Mouse (Mus musculus) heart, postnatal 36 days (tissue): Measurements from ENCODE around the gene Tnfrsf4. TPM values are rescaled to one million over a fixed set of nuclear protein-coding genes. Genes with fewer than 3 reads are reported as not detected.

Experiments
- DNase-seq, 2 experiments: peaks; one replicate each; pipeline ENCODE4 v3.0.0; 2021 to 2022
- intact Hi-C: fragments of 180-260 bp; cut with DNase I; formaldehyde crosslinking; loops from one replicate; pipeline ENCODE4 v1.15.1; 2025
- microRNA-seq, 2 experiments: library from miRNA; unstranded; fragments of <30 nt; microRNA quantifications; one replicate each; pipeline ENCODE4 v1.2.0; 2021; ENCODE audit warnings: borderline number of aligned reads in 2 of 2
- total RNA-seq, 2 experiments: library from RNA; stranded (reverse); gene quantifications; 2 replicates each; pipeline ENCODE4 v1.2.3; 2021

Gene Tnfrsf4
- total RNA-seq, 2 experiments from 2014 or later = 0.27 to 0.39 TPM

GRCm38 (mm10) chr4:156063861-156064509, 50.3 kb downstream of the Tnfrsf4 start:
- intact Hi-C loops = no loop called here
- DNase-seq = no peak

GRCm38 (mm10) chr4:156064510-156064897, 50.9 kb downstream of the Tnfrsf4 start:
- DNase-seq = no peak
- intact Hi-C loops = no loop called here

- intact Hi-C loops = no loop called here
- no peak for DNase-seq
These were observed 51.7 kb downstream of the Tnfrsf4 start for GRCm38 (mm10) chr4:156065156-156065894.

Small RNA genes within 50 kb of the gene (microRNA-seq; reads per million reads assigned to microRNA genes)
- 4.7 to 7.2 reads per million in 2 experiments for gene Mir200a
- 12.8 to 17.3 reads per million in 2 experiments for gene Mir200b
- gene Mir429 = 21.5 to 24.6 reads per million in 2 experiments

Other genes starting within 250 kb of the Tnfrsf4 start
- 1 to 10 TPM; 6.6 to 7.9 TPM for gene Vwa1, start 239.1 kb upstream of the Tnfrsf4 start, total RNA-seq
- 1 to 10 TPM in 1 of 2 experiments, under 1 TPM in 1; 0.64 to 1.3 TPM for gene Tmem88b, start 228.0 kb upstream of the Tnfrsf4 start, total RNA-seq
- gene Ankrd65, start 223.4 kb upstream of the Tnfrsf4 start, total RNA-seq = not detected
- 10 to 100 TPM; 77.8 to 81.1 TPM for gene Mrpl20, start 211.0 kb upstream of the Tnfrsf4 start, total RNA-seq
- gene Ccnl2, start 201.4 kb upstream of the Tnfrsf4 start, total RNA-seq = 10 to 100 TPM; 31.0 to 34.0 TPM
- 100 to 1,000 TPM; 114 to 116 TPM for gene Aurkaip1, start 182.6 kb upstream of the Tnfrsf4 start, total RNA-seq
- 10 to 100 TPM; 27.4 to 33.7 TPM for gene Mxra8, start 174.2 kb upstream of the Tnfrsf4 start, total RNA-seq
- gene Dvl1, start 166.4 kb upstream of the Tnfrsf4 start, total RNA-seq = 10 to 100 TPM; 46.2 to 54.2 TPM
- under 1 TPM; 0.27 to 0.28 TPM for gene Tas1r3, start 150.5 kb upstream of the Tnfrsf4 start, total RNA-seq
- gene Cptp, start 144.4 kb upstream of the Tnfrsf4 start, total RNA-seq = 10 to 100 TPM in 1 of 2 experiments, 1 to 10 TPM in 1; 9.5 to 11.7 TPM
- gene Ints11, start 144.3 kb upstream of the Tnfrsf4 start, total RNA-seq = 10 to 100 TPM; 15.7 to 18.8 TPM
- gene Pusl1, start 122.1 kb upstream of the Tnfrsf4 start, total RNA-seq = 10 to 100 TPM; 12.7 to 13.1 TPM
- 10 to 100 TPM; 12.0 to 12.2 TPM for gene Acap3, start 122.0 kb upstream of the Tnfrsf4 start, total RNA-seq
- gene Ube2j2, start 70.0 kb upstream of the Tnfrsf4 start, total RNA-seq = 10 to 100 TPM; 49.4 to 56.0 TPM
- gene C1qtnf12, start 51.5 kb upstream of the Tnfrsf4 start, total RNA-seq = 10 to 100 TPM; 15.6 to 16.0 TPM
- gene B3galt6, start 21.2 kb upstream of the Tnfrsf4 start, total RNA-seq = 1 to 10 TPM; 2.2 to 2.4 TPM
- 10 to 100 TPM; 77.9 to 89.1 TPM for gene Sdf4, start 21.0 kb upstream of the Tnfrsf4 start, total RNA-seq
- not detected for gene Tnfrsf18, start 12.3 kb downstream of the Tnfrsf4 start, total RNA-seq
- gene Ttll10, start 45.6 kb downstream of the Tnfrsf4 start, total RNA-seq = not detected
- 1 to 10 TPM; 3.0 TPM for gene 9430015G10Rik, start 96.1 kb downstream of the Tnfrsf4 start, total RNA-seq
- gene Rnf223, start 116.7 kb downstream of the Tnfrsf4 start, total RNA-seq = under 1 TPM in 1 of 2 experiments, not detected in 1; 0.11 TPM
- gene Agrn, start 183.6 kb downstream of the Tnfrsf4 start, total RNA-seq = 10 to 100 TPM; 34.8 to 42.1 TPM
- gene Isg15, start 187.0 kb downstream of the Tnfrsf4 start, total RNA-seq = 1 to 10 TPM; 3.5 to 7.0 TPM
- gene AW011738, start 189.5 kb downstream of the Tnfrsf4 start, total RNA-seq = 1 to 10 TPM; 7.7 to 8.4 TPM
- gene Perm1, start 202.0 kb downstream of the Tnfrsf4 start, total RNA-seq = 100 to 1,000 TPM; 208 to 223 TPM
- 10 to 100 TPM in 1 of 2 experiments, 1 to 10 TPM in 1; 9.2 to 10.2 TPM for gene Plekhn1, start 221.0 kb downstream of the Tnfrsf4 start, total RNA-seq
- gene Noc2l, start 222.2 kb downstream of the Tnfrsf4 start, total RNA-seq = 10 to 100 TPM; 25.0 to 25.9 TPM
- gene Samd11, start 241.8 kb downstream of the Tnfrsf4 start, total RNA-seq = not detected